Mouse (Mus musculus) liver, embryonic 14.5 days (tissue): ENCODE data around the gene Alkbh1.

ENCODE experiments used
- CTCF ChIP-seq: IDR thresholded peaks from 2 replicates; pipeline ENCODE4 v1.5.1; 2016; ENCODE audit warnings: antibody characterized with exemption, low read depth, control low read depth
- EP300 ChIP-seq: IDR thresholded peaks from 2 replicates; pipeline ENCODE4 v1.6.1; 2016; ENCODE audit warnings: antibody characterized with exemption, low read depth

GRCm38 (mm10) chr12:87416690-87417089 lies 27.1 kb downstream of the Alkbh1 start:
- TF ChIP-seq CTCF: peak; percentile 92
- TF ChIP-seq EP300: no peak
